Mouse (Mus musculus): ENCODE data around the gene Cacng3. TPM values are rescaled to one million over a fixed set of nuclear protein-coding genes. Genes with fewer than 3 reads are reported as not detected.

Gene Cacng3
- total RNA-seq, 1 experiment from 2014 or later: 1.4 TPM

- no peak for DNase-seq
Measured at GRCm38 (mm10) chr7:122718540-122718939, 48.2 kb downstream of the Cacng3 start.

DNA sequence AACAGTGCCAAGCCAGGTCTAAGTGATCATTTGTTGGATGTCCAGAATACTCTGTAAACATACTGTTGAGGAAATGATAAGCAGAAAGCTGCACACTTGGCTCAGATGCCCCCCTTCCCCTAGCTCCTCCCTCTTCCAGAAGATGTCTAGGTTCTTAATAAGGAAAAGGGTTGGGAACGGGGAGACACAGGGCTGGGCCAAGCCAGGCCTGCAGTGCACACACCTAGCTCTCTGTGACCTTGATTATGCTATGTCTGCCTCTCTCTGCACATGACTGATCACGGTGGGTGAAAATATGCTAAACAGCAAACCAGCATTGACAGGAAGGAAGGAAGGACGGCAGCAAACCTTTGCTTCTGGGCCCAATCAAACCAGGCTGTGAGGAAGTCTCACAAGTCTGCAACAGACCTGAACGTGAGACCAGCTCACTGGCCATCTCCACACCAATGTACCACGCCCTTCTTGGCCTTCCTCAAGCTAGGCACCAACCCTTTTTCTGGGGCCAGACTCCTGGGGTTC lies 53.1 kb downstream of the Cacng3 start:
- no peak for DNase-seq

DNA sequence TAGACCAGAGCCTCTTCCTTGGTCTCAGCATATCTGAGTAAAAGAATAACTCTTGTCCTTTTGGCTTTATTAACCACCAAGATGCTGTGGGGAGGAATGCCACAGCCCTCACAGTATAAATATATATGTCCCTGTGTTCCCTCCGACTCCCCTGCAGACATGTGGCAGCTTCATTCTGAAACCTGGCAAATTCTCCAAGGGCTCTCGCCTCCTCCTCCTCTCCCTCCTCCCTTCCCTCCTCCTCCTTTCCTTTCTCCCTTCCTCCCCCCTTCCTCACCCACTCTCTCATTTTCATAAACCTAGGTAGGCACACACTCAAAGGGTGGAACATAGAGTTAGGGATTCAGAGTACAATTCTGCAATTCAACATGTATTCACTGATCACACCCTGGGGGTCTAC lies 56.1 kb downstream of the Cacng3 start:
- DNase-seq: no peak

DNA sequence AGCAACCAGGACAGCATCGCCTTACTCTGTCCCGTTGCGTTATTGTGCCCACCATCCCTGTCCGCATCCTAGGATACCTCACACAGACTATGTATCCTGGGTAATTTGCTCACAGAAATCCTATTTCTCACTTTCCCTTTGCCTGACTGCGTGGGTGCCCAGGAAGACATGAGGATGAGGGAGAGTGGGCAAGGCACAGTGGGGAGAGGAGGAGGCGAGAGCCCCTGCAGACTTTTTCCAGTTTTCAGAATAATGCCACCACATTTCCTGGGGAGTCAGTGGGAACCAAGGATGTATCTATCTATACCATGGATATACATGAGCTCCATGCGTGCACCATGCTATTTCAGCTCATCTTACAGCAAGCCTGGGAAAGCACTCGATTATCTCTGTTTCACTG lies 57.9 kb downstream of the Cacng3 start:
- DNase-seq: no peak

DNA sequence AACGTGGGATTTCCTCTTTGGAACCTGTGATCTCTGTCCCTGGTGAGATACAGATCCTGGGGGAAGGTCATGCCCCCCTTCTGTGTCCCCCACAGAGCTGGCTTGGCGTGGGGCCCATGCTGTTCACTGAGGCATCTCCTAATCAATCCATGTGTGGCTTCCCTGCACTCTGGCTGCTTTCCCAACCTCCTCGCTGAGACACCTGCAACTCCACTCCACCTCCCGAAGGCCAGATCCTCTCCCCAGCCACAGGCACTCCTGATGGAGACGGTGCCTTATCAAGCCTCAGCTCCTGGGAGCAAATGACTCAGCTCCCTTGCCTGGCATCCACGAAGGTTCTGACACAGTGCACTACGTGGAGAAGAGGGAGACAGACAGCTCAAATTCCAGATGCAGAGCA lies 58.6 kb downstream of the Cacng3 start:
- no peak for DNase-seq

DNA sequence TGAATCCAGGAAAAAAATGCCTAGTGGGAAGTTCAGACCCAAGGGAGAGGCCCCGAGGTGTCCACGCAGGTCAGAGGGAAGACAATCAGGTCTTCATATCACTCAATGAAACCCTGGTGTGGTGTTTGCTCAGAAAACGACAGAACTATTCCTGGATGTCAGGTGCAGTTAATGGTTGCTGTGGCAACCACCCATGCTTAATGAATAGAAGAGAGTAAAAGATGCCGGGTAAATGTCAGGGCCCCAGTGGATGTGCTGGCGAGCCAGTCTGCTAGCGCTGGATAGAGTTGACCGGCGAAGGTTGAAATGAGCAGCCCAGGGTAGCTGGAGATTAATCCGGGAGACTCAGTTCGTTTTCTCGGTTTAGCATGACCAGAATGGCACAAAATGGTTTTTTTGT lies 65.0 kb downstream of the Cacng3 start:
- no peak for DNase-seq

DNA sequence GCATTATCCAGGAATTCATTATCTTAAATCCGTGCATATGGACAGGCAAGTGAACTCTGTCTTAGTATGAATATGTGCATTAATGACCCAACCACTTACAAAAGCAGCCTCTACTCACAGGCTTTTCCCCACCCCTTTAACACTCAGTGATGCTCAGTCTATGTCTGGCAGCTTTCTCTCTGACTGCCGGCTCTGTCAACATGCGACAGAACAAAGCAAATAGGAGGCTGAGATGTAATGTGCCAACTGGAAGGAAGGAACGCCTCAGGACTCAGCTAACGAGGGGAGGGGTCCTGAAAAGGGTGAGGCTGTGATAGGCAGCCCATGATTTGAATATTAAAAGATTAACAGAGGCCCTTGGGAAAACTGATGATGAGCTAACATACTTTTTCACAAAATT lies 68.2 kb downstream of the Cacng3 start:
- no peak for DNase-seq

DNA sequence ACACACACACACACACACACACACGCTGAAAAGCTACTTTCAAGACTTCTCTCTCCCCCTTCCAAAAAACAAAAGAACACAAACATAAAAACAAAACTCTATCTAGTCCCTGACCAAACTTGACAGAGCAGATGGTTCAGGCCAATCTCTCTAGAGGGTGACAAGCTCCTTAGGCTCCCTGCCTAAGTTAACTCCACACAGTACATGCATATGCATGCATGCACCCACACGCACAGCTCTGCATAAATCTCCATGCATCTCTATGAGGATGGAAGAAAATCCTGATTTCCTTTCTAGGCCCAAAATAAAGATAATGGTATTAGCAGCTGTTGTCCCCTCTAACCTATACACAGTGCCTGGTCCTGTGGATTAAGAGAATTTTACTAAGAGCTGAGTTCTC lies 70.4 kb downstream of the Cacng3 start:
- DNase-seq: no peak

GRCm38 (mm10) chr7:122755920-122756603 lies 85.8 kb downstream of the Cacng3 start:
- DNase-seq: no peak

- DNase-seq: no peak
Measured at GRCm38 (mm10) chr7:122758645-122759044, 88.4 kb downstream of the Cacng3 start.

- DNase-seq: no peak
Measured at GRCm38 (mm10) chr7:122764506-122764905, 94.2 kb downstream of the Cacng3 start.

DNA sequence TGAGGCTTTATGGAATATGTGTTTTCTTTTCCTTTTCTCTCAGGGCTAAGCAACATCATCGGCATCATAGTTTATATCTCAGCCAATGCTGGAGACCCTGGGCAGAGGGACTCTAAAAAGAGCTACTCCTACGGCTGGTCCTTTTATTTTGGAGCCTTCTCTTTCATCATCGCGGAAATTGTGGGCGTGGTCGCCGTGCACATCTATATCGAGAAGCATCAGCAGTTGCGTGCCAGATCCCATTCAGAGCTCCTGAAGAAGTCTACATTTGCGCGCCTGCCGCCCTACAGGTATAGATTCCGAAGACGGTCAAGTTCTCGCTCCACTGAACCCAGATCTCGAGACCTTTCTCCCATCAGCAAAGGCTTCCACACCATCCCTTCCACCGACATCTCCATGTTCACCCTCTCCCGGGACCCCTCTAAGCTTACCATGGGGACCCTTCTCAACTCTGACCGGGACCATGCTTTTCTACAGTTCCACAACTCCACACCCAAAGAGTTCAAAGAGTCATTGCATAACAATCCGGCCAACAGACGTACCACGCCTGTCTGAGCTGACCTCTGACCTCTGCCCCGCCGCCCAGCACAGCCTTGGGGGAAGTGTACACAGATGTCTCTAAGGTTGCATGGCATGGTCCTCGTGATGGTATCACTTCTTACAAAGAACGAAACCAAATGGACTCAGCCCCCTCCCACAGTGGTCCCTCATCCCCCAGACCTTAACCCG lies 98.2 kb downstream of the Cacng3 start:
- DNase-seq: no peak

- no peak for DNase-seq
Measured at GRCm38 (mm10) chr7:122779601-122780000, 109.3 kb downstream of the Cacng3 start.

DNA sequence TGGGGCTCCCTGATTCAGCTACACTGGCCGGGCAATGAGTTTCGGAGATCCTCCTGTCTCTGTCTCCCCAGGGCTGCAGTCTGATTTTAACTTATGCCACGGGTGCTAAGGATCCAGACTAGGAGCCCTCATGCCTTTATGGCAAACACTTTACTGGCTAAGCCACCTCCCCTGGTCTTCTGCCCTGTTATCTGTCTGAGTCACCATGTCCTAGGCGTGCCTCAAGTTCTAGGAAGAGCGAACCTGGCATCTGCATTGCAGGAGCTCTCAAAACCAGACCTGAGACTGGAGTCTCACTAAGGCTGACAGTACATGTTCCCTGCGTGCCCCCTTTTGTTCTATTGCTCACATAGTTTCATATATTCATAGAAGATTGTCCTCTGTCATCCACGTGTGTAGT lies 119.6 kb downstream of the Cacng3 start:
- no peak for DNase-seq

- DNase-seq: no peak
Measured at GRCm38 (mm10) chr7:122793655-122794346, 123.5 kb downstream of the Cacng3 start.

GRCm38 (mm10) chr7:122795140-122795539 lies 124.8 kb downstream of the Cacng3 start:
- DNase-seq: no peak

DNA sequence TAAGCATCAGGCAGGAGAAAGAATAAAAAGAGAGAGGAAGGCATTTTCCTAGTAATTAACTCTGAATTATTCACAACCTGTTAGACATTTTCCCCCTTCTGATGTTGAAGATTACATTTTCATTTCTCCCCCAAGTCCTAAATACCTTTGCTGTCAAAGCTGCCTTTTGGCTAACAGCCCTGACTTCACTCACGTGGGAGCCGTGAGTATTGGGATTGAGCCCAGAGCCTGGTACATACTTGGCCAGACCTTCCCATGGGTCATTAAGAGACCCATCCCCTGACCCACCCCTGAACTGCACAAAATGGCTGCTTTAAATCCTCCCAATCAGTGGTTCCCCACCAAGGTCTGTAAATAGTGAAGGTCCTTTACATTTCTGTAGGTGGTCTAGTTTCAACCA lies 130.5 kb downstream of the Cacng3 start:
- DNase-seq: no peak

GRCm38 (mm10) chr7:122803839-122804496 lies 133.7 kb downstream of the Cacng3 start:
- DNase-seq: peak; percentile 11

DNA sequence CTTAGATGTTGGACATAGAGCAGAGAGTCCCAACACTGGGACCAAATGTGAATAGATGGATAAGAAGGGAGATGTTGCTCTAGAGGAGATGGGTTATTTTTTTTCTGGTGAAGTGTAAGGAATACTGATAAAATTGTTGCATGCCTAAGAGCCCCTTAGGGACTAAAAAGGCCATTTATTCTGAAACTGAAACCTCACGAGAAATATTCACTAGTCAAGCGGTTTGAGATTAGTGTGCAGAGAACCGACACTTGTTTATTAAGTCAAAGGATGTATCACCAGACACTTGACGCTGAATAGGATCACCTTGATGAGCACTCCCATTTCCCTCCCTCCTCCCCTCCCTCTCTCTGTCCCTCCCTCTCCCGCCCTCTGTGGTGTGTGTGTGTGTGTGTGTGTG lies 136.2 kb downstream of the Cacng3 start:
- DNase-seq: no peak

DNA sequence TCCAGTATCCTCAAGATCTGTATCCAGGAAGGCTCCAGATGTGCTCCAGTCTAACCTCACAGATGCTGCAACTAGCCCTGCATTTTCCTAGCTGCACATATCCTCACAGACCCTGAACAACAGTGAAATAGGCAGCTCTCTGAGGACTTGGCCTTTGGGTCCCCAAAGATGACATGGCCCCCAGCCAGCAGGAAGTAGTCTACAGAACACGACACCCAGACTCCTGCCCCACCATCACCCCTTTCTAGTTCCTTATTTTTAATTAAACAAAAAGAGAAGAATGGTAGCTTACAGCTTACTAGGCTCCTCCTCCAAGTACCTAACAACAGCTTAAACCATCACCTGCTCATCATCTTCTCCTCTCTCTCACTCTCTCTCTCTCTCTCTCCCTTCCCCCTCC lies 143.4 kb downstream of the Cacng3 start:
- DNase-seq: no peak

DNA sequence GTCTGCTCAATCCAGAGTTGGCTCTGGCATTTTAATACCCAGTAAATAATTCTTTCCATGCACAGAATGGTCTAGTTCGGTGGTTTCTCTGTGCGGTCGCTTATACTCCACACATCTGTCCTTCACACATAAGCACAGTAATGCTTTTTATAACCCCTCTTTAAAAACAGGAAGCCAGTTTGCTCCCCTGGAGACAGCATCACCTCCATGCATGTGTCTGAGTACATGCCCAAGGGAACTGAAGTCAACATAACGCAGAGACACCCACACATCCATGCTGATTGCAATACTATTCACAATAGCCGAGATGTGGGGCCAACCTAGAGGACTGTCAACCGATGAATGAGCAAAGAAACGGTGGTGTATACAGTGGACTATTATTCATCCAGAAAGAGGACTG lies 147.3 kb downstream of the Cacng3 start:
- no peak for DNase-seq
